Mouse (Mus musculus): ENCODE data around the gene Ctsd.

Ctsd gene

GRCm38 (mm10) chr7:142399250-142399649, 11.4 kb upstream of the Ctsd start:
- DNase-seq = no peak

DNA sequence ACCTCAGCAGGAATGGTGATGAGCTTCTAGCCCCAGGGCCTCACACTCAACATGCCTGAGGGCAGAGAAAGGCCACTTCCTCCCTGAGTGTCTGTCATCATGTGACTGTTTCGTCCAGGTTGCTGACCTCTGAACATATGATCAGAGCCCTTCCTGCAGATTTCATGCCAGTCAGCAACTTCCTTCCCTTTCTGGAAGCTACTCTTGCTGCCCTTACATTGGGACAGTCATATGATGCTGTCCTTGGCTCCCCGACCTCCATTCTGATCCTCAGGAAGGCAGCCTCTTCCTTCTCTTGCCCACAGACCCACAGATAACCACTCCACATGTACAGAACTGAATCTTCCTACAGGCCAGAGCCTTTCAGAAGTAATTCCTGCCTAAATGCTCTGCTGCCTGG, 10.2 kb upstream of the Ctsd start:
- DNase-seq = no peak

DNA sequence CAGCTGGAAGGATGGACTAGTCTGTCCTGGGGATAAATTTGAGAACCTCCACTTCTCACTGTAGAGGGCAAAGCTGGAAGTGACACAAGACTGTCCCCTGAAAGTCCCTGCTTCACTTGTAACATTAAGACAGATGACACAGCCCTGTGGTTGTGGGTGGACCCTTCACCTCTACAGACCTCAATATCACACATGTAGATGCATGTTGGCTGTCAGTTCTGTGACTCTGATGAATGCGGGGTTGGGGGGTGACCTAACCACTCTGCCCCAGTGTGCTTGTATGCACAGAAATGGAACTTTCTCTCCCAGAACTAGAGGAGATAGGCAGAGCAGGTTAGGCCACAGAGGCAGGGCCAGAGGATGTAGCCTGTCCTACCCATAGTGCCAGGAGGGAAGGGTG, 8.8 kb upstream of the Ctsd start:
- no peak for DNase-seq

DNA sequence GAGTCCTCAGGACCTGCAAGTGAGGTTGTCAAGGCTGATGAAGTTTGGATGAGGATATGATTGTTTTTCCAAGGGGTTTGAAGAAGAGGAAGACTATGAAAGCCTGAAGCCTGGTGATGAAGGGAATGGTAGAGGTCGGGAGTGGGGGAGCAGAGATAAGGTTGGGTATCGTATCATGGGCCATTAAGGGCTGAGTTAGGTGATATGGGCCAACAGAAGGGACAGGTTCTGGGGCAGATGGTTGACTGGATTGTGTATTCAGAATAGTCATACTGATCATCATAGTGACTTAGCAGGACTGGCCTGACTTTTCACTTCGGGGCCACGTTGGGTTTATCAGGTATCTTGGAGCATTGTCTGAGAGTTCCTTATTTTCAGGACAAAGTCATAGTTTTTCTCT, 7.6 kb upstream of the Ctsd start:
- DNase-seq = no peak

DNA sequence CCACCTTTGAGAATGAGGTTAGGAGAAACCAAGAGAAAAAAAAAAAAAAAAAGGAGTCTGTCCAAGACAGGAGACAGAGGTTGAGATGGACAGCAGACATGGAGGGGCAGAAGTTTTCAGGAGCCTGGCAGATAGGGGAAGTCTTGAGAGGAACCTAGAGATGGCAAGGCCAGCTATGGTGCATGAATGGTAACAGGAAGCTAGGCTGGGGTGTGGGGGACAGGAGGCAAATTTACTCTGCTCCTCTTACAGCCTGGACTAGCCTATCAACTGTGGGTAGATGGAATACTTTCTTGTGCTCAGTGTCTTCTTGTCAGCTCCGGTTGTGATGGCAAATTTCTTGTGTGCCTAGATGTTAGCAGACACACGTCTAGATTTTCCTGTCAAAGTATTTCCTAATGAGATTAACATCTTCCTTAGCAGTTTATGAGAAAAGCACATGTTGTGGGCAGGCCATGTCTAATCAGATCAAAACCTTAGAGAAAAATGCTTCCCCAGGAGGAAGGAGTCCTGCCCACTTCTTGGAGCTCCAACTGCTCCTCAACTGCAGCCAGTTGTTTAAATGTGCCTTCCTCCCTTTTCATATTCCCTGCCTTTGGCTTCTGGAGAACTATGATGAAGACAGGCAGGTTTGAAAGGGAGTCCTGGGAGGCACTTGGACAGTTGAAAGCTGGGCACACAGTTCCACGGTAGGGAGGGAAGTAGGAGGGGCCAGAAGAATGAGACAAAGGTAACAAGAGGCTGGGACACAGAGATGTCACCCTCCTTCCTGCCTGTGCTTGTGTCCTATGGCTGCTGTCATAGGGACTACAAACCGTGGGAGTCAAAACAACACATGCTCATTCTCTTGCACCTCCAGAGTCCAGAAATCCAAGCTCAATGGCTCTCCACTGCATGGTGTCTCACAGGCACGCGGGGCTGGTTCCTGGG, 6.7 kb upstream of the Ctsd start:
- DNase-seq = no peak

- no peak for DNase-seq
Observed at GRCm38 (mm10) chr7:142393191-142393590, 5.4 kb upstream of the Ctsd start.

GRCm38 (mm10) chr7:142391609-142392008, 3.8 kb upstream of the Ctsd start:
- DNase-seq = no peak

DNA sequence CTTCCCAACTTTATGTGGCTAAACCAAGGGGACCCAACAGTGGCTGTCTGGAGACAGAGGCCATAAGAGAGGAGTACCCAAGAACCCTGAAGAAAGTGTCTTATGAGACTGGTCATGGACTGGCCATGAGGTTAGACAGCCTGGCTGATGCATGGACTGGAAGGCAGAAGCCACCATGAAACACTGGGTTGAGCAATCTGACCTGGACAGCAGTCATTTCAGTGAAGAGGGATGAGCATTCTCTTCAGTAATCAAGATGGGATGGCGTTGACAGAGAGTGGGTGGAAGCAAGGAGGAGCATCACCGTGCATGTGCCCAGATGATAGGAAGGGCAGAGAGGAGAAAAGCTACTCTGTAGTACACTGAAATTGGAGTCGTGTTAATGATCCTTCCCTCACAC, 3.3 kb upstream of the Ctsd start:
- DNase-seq = no peak

- DNase-seq = no peak
Observed at GRCm38 (mm10) chr7:142389961-142390650, 2.3 kb upstream of the Ctsd start.

DNA sequence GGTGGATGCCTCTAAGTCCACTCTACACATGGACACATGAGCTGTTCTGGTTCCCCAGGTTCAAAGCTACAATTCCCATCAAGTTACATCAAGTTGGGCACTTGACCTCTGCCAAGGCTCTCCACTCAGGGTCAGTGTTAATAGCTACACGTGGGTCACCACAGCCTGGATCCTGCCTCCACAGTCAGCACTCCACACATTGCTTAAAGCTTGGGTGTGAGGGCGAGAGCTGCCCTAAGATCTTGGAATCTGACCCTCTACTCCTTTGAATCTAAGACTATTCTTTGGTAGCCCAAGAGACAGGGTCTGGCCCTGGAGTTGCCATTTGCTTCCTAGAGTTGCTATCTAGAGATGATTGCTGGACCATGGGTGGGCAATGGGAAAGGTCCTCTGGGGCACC, 902 bp upstream of the Ctsd start:
- no peak for DNase-seq

GRCm38 (mm10) chr7:142388198-142388597, 360 bp upstream of the Ctsd start:
- DNase-seq = no peak

- DNase-seq = no peak
Observed at GRCm38 (mm10) chr7:142386621-142387201, 1.1 kb downstream of the Ctsd start.

DNA sequence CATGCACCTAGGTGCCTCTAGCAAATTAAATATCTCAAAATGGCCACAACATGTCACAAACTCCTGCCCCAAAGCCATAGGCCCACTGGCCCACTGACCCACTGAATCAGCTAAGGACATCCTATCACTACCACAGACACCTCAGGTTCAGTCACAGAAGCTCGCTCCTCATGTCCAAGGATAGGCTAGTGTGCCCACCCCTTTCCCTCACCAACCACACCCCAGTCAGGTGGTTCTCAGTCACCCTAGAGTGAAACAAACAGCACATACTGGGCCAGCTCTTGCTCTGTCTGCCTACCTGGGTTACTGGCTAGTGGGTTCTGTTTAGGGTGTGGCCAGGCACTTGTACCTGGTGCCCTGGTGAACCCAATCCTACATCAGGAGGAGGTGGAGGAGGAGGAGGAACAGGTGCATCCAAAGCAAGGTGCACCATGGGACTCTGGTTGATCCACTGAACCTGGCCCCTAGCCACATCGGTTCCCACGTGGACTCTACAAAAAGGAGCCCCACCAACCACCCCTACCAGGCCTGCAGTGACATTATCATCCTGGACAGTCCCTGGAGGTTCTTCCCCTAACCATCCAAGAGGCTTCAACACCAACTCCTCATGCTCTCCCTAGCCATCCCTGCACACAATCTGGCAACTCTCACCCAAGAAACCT, 2.0 kb downstream of the Ctsd start:
- no peak for DNase-seq

DNA sequence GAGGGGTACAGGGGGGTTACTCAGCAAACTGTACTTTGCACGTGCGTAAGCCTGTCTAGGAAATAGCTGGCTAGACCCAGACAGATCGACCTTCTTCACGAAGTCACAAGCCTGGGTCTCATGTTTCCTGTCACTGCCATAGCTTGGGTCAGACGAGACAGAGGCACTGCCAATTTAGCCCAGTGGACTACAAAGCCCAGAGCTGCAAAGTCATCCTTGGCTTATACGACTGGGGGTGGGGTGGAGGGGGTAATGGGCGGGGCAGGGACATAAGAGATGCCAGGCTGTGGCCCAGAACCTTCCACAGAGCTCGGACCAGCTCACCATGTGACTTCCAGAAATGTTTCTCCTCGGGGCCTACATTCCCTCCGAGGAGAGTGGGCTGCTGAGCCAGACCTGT, 3.5 kb downstream of the Ctsd start:
- DNase-seq = no peak

DNA sequence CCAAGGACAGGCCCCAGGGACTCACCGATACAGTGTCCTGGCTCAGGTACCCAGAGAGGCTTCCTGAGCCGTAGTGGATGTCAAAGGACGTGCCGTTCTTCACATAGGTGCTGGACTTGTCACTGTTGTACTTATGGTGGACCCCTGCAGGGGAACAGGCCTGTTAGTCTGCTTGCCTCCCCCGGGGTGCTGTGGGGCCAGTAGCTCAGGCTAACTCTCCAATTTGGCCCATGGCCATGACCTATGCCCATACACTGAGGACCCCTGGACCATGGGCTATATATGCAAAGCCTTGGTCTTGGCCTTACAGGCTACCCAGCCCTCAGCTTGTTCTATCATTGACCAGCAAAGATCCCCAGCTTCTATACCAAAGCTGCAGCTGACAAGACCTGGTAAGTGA, 5.3 kb downstream of the Ctsd start, which contains the start of gene Gm49369:
Gm49369 (minus strand) TSS at position 101 of the 400 bp plus-strand sequence.
- no peak for DNase-seq

GRCm38 (mm10) chr7:142381175-142381574, 6.7 kb downstream of the Ctsd start:
- no peak for DNase-seq

DNA sequence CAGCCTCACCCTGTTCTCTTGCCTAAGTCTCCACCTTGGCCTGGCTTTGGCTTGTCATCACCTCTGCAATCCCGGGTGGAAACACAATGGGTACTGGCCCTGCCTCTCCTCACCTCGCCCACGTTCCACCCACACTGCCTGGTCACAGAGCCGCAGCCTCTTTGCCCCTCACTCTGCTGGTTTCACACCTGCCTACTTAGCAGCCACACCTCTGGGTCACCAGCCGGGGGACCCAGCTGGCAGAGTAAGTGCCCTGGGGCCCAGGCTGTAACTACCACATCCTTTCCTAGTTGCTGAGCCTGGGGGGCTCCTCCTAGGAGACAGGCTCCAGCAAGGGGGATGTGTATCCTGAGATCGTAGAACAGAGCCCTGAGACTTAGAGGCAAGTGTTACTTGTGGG, 8.7 kb downstream of the Ctsd start:
- DNase-seq = no peak

DNA sequence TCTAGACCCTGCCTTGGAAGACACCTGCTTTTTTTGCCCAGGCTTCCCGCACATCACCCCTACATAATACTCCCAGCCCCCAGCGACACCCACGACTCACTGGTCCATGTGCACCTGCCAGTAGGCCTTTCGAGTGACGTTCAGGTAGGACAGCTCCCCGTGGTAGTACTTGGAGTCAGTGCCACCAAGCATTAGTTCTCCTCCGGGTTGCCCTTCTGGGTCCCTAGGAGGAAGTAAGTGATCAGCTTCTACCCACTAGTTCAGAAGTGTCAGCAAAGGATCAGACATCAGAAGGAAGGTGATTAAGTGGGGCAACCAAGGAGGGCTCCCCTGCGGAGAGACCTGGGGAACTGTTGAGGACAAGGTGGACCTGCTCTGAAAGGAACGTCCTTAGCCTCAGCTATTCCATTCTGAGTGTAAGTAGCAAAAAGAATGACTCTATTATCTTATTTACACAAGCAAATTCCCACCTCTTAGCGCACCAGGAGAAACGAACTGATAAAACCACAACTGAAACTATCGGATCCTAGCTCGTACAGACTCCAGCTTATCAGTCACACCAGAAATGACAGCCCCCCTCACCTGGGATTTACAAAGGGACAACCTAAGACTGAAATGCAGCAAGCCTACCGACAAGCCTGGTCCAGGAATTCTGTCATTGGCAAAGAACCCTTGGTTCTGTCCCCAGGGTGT, 10.5 kb downstream of the Ctsd start:
- DNase-seq = no peak

GRCm38 (mm10) chr7:142376096-142376495, 11.7 kb downstream of the Ctsd start:
- DNase-seq = no peak

- DNase-seq = no peak
Observed at GRCm38 (mm10) chr7:142375261-142375724, 12.5 kb downstream of the Ctsd start.

DNA sequence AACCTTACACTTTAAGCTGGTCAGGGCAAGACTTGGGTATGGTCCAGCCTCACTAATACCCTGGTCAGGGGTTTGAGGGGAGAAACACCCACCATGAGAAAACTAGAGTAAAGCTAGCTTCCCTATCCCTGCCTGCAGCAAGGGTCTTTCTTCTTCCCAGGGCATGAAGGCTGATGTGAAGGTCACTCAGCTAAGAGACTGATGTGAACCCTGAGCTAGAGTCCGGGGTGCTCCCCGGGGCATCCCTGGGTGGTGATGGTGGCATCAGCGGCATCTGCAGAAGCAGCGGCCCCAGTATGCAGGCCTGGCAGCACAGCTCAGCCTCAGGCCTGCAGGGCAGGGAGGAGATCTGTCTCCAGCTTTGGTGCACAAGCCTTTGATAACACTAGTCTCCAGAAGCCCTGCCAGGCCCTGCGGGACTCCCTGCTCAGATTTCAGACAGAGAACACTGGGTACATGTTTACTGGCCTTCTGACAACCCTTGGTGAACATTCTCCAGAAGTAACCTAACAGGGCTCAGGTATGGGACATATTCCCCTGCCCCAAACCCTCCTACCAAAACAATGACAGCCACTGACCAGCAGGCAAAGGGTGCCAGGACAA, 13.3 kb downstream of the Ctsd start:
- no peak for DNase-seq
